Mouse (Mus musculus) heart, adult 11 months (tissue): ENCODE results near the gene Tnfsf12.

Experiments used
- DNase-seq: peaks from one replicate; pipeline ENCODE4 v3.0.0; 2022

Tnfsf12 gene

GRCm38 (mm10) chr11:69645860-69646259 lies 49.8 kb downstream of the Tnfsf12 start:
- no peak for DNase-seq
